Mouse (Mus musculus) embryo, embryonic 10.5 days (tissue): Measurements from ENCODE around the gene Camp.

Experiments
- DNase-seq: peaks from one replicate; pipeline ENCODE4 v3.0.0-alpha.2; 2015; ENCODE audit warnings: low spot score

The Camp gene

DNA sequence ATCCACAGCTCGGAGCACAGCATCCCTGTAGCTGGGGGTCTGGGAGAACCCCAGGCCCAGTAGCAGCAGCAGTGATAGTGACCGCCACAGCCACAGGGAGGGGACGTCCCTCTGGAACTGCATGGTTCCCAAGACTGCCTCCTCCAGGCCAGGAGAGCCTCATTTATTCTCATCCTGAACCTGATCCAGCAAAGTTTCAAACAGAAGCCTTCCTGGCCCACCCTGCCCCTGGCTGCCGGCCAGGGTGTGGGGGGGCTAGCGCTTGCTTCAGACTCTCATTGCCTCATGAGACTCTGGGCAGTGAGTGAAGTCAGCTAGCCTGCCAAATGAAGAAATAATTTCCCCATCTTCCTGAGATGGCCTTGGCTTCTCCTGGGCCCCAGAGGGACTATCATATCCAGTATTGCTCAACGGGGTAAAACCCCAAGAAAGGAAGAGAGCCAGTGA is at the start of gene Camp:
Gene Camp, minus strand, starts transcription at position 306 of the 447 bp plus-strand sequence.
- DNase-seq = no peak

DNA sequence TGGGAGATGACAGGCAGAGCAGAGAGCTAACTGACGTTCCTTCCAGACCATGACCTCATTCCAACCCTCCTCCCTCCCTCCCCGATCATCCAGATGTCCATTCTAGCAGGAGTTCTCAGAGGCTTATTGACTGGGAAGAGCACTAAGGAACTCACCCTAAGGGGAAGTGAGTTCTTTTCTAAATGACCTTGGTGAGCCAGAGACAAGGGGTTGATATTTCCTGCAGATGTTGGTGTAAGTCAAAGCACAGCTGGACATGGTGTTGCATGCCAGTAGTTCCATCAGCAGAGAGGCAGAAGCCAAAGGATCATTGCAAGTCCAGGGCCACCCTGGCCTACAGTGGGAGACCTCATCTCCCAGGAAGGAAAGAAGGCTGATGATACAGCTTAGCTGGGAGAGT is 48.6 kb upstream of the Camp start:
- DNase-seq = no peak

DNA sequence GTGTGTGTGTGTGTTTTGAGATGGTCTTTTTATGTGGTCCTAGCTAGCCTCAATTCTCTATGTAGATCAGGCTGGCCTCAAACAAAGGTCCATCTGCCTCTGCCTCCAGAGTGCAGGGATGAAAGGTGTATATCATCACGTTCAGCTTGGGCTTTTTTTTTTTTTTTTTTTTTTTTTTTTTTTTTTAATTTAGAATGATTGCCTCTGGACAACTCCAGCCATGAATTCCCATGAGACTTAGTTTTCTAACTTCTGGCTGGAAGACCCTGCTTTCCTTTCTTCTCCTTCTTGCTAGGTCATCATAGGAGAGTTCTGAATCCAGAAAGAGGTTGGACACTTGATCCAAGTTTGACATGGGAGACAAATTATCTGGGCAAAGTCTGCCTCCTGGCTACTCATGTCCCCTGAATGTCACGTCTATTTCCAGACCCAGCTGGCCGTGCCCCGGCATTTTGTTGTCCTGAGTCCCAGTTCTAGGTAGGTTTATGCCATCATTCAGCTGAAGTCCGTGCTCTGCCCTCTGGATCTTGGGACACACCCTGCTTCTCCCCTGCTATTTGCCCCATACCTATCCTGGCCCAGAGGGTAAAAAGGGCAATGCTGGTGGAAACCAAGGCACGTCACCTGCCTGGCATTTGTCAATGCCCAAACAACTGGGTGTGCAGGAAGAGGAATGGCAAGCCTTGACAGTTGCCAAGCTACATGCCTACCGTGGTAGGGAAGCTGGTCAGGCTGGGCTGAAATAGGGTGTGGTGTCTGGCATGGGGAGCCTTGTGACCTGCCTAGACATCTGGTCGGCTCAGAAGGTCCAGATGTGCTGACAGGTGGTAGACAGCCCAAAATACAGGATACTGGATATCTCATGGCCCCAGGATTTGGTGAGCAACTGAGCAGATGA is 47.1 kb upstream of the Camp start:
- DNase-seq = no peak

DNA sequence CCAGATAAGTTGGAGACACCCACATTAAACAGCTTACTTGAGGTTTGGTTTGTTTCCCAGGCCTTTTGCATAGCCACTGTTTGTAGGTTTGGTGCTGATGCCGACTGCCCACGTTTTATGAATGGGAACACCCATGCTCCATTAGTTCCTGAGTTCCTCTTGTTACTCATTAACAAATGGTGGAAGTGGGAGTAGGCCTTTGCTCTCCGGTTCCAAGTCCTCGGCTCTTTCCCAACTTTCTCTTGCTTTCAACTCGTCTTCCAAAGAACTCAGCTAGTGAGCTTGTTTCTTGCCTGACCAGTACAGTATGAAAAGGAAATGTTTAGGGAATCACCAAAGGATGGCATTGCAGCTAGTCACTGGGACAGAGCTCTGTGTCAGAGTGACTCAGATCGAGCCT is 46.2 kb upstream of the Camp start:
- DNase-seq = no peak

DNA sequence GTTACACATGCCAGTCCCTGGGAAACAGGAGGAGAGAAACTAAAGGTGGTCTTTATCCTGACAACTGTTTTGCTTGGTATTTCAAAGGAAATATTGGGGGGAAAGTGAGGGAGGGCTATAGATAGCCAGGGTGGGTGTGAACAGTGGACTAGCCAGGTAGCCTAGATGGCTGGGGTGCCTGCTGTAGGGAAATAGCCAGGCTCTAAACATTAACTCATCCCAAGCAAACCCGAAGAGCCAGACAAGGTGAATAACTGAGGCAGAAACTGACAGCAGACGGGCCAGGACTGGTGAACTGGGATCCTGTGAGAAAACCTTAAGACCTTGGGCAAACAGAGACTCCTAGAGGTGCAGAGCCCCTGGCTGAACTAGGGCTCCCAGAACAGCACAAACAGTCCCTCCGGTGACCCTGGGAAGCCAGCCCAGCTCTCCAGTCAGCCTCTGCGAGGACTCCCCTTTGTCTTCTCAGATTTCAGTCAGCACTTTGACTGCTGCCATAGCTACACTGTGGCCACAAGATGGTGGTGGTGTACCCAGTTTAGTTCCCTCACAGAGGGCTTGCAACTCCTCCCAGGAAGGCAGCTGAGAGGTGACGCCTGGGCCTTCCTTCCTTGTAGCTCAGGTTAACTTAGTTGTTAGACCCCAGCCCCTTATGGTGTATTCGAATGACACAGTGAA is 45.1 kb upstream of the Camp start:
- DNase-seq = peak; percentile 91

DNA sequence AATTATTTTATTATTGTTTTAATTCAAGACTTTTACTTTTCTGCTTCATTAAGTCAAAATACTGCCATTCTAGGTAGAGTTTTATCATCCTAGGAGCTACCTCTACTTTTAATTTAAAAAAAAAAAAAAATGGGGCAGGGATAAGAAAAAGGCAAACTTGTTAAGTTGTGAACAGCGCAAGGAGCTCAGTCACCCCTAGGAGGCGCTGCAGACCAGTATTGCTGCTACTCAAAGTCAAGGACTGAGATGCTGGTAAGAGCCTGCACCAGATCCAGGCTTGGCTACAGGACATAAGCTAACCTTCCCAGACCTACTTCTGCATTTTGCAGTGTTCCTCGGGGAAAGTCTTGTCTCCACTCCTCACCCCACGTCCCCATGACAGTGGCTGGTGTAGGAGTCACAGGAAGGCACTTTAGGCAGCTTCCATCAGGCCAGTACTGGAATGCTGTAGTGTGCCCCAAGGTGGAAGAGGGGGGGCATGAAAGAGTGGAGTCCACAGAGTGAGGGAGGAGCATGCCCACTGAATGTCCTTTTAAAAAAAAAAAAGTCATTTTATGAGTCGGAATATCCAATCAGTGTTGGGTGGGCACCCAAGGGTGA is 43.3 kb upstream of the Camp start:
- DNase-seq = peak; percentile 86

DNA sequence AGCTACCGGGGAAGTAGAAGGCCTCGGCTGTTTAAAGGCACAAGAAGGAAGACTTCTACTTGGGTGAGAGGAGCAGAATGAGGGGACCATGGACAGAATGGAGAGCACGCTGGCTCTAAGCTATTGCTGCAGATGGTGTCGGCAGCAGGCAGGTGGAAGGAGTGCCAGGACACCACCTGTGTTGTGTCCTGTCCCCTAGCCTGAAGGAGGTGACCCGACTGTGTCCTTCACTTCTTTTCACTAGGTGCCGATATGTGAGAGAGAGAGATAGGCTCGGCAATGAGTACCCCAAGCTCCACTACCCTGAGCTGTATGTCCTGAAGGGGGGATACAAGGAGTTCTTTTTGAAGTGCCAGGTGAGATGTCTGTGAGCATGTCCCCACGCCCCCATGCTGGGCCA is 42.1 kb upstream of the Camp start:
- no peak for DNase-seq

DNA sequence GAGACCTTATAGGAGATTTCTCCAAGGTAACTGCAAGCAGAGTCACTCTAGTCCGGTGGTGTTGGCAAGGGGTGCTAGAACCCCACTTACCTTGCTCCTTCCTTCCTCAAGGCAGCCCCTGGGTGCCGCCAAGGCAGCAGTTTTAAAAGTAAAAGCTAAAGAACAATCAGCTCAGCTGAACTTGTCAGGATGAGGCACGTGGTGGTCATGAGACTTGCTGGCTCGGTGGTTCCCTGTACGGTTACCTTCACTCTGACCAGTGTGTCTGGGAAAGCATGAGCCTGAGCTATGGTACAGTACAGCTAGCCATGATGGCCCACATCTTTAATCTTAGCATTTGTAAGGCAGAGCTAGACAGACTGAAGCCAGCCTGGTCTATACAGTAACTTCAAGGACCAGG is 37.9 kb upstream of the Camp start:
- DNase-seq = no peak

DNA sequence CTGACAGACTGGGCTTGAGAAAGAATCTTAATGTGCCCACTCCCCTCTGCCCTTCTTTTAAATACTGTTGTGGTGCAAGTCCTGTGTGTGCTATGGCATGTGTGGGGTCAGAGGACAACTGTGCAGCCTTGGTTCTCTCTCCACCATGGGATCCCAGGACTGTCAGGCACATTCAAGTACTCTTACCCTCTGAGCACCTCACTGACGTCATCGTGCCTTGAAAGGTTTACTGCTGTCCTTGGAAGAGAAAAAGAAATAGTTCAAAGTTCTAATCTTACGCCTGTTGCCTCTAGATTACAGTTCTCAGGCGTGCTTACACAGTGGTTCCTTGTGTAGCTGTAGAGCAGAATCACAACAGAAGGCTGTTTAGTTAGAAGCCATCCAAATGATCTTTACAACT is 36.8 kb upstream of the Camp start:
- DNase-seq = no peak

DNA sequence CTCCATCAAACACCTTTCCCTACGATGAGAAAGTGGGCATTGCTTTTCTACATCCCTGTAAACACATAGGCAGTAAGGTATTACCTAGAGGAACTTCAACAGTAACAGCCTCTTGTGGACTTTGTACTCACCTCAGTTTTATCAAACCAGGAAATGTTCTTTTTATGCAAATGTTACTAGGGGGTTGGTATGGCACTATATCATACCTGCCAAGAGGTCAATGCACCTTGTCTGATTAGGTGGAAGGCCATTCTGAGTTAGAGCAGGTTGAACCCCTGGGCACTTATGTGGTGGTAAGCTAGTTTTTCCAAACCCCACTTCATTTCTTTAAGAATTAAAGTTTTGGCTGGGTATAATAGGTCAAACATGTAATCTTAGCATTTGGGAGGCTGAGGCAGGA is 29.9 kb upstream of the Camp start:
- DNase-seq = no peak

DNA sequence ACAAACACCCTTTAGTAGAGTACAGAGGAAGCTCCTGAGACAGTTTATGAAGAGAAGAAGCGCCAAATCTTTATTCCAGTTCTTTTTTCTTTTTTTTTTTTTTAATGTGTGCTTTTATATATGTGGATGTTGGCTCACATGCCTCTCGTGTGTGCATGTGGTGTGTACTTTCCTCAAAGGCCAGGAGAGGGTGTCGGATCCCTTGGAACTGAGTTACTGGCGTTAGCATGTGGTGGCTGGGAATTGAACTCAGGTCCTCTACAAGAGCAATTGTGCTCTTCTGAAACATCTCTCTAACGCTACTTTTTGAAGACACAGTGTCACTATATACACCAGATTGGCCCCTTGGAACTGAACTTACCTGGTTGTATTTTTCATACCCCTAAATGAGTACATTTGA is 28.2 kb upstream of the Camp start:
- DNase-seq = no peak

DNA sequence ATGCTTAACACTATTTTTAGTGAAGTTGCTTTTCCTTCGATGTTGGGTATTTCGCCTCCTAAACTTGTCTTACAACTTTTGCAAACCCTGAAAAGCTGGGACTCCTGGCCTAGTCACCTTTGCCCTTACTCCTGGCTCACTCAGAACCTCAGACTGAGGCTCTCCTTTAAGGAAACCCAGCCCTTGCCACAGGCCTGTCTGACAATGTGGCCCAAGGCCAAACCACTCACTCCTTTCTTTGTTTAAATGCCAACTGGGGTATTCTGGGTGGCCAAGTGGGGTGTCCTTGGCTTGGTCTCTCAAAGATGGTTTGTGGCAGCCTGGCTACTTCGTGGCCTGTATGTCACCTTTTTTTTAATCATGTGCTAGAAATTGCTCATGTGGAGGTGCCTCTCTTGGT is 27.3 kb upstream of the Camp start:
- DNase-seq = peak; percentile 37

DNA sequence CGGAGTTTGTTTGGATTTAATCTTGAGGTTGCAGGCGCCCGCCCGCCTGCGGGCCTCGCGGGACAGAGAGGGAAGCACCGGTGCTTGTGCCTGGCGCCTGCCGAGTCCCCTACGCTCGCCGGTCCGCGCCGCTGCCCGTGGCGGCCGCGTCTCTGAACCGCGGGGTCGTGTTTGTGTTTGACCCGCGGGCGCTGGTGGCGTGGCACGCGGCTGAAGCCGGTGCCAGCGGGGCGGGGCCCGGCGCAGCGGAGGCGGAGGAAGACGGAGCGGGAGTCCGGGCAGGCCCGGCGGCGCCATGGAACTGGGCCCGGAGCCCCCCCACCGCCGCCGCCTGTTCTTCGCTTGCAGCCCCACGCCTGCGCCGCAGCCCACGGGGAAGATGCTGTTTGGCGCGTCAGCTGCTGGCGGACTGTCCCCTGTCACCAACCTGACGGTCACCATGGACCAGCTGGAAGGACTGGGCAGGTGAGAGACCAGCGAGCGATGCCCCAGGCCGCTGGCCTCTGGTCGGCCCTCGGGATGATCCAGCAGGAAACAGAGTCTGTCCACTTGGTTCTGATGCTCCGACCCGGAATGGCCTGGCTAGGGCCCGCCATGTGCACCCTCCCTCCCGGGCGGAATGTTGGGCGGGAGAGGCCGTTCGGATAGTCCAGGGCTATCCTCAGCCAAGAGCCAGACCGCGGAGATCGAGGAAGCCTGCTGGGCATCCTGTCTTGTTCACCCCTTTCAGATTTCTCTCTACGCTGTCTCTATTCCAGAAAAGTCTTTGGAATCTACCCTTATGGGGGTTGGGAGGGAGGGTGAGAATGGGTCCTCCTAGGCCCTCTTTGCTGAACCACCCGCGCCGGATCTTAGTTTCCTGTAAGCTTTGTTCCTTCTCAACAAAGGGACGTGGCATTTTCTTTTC is 26.5 kb upstream of the Camp start:
- peak; percentile 55 for DNase-seq

DNA sequence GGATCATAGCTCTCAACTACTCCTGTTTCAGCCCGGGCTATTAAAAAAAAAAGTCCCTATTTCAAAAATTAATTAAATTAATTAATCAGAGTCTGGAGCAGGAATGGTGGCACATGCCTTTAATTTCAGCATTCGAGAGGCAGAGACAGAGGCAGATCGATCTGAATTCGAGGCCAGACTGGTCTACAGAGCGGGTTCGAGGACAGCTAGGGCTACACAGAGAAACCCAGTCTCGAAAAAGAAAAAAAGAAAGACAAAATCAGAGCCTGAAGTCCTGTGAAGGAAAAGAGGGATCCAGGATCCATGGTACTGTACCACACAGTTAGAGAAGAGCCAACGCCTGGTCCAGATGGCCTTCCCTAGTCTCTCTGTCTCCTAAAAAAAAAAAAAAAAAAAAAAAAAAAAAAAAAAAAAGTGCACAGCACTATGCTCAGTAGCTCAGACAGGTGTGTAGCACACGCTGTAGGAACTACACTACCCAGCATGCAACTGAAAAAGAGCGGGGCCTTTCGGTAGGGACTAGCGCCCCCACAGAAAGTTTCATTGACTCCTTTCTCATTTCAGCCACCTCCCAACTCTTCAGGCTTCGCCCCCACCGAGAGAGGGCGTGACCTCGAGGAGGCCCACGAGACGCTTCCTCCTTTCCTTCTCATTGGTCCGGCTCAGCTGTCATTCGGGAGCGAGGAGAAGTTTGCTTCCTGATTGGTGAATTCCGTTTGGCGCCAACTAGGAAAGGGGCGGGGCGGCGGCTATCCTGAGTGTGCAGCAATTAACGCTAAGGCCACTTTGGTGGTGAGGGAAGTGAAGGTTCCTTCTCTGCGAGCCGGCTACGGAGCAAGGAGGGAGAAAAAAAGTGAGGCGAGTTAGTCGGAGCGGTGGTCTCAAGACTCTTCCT is 25.6 kb upstream of the Camp start, which contains the start of gene Cdc25a:
Gene Cdc25a, plus strand, starts transcription at position 783 of the 895 bp plus-strand sequence.
- peak; percentile 99 for DNase-seq

DNA sequence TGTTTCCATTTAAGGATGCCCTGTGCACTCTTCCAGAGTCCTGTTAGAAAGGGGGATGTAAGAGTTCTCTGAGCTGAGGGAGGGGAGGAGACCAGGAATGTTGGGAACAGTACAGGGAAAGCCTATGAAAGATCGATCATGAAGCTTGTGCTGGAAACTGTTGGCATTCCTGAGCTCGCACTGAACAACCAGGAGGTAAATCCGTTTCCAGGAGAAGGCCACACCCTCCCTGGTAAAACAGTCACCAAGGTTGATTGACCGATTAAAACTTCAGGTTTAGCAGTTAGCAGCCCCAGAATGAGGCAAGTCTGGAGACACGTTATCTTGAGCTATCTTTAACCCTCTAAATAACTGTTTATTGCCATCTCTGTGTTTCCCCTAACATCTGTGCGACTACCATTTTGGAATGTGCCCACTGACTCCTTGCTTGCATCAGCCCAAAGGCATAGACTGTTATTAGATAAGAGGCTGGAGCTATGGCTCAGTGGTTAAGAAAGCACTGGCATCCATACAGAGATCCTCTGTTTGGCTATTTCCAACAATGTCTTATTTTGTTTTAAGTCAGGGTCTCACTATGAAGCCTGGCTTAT is 21.7 kb upstream of the Camp start:
- DNase-seq = no peak

DNA sequence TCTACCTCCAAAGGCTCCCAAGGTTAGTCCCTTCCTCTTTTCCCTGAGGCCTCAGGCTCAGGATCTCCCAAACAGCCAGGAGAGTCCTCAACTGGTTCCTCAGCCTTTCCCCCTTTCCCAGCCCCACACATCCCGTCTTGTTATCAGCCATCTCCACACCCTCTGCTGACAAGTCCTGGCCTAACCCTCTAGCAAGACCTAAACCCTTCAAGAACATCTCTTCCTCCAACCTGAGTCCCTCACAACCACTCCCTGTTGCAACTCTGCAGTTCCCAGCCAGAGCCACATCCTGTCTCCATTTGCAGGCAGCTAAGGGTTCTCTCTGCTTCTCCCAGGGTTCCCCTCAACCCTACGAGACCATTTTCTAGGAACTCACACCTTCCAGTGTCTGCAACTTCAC is 16.8 kb upstream of the Camp start:
- no peak for DNase-seq

DNA sequence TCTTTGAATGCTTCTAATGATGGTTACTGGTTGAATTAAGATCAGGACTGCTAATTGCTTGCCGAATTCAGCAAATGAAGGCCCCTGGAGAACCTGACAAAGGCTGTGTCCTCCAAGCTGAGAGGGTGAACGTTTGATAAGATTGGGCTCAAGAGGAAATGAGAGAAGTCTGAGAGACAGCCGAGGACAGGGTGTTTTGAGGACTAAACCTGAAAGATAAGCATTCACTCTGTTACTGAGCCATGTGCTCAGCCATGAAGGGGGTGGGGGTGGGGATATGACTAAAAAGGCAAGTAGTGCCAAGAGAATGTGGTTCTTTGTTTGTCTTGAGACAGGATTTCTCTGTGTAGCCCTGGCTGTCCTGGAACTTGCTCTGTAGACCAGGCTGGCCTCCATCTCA is 13.7 kb upstream of the Camp start:
- no peak for DNase-seq

DNA sequence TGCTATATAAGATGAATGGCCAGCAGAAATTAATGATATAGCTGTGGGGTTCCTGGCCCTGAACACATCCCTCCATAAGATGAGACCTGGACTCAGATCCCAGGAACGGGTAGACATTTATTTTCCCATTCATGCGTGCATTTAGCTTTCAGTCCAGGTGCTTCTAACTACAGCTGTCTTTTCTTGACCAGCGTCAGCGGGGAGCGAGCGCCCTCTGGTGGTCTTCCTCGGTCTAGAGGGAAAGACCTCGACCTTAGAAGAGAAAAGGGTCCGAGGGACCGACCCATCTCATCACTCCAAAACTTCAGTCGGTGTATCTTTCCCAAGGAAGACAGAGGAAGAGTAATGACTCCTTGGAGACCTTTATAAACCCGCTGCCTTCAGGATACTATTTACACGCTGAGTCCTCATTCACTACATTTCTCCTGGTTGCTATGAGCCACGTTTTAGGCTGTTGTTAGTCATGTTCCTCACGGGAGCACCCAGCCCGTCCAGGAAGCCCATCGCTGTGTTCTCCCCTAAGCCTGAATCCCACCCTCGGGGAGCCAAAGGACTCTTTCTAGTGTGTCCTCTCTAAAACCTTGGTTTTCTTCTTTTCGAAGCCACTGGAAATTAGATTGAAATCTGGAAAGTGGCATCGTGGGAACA is 13.1 kb upstream of the Camp start:
- peak; percentile 89 for DNase-seq

DNA sequence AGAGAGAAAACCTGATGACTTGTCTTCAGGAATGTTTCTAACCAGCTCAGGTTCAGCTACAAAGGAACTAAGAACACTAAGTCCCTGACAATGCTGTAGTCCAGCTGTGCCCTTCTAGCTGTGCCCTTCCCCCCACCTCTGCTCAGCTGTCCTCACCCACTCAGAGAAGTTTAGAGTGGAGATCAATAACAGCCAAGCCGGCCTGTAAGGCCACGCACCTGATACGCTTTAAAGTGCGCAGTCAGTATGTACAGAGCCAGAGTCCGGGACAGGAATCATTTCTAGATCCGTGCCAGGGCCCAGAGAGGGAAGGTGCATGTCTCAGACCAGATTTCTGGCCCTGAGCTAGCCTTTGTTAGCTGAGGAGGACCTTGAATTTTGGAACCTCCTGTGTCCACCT is 6.5 kb upstream of the Camp start:
- DNase-seq = no peak

DNA sequence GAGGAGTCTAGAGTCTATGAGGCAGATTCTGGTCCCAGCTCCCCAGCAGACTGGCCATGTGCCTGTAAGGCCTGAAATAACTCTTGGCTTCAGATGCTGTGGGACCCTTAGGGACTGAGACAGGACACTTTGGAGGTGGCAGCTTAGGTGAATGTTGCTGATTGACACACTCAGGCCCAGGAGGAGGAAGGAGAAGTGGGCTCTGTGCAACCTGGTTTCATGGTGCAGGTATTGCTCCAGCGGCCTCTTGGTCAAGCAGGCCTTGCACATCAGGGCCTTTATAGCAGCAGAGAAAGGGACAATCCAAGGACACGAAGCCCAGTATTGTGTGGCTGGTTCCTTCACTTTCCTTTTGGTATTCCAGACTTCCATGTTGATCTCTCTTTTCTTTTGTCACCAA is 4.9 kb upstream of the Camp start:
- DNase-seq = no peak
